Mouse (Mus musculus) ES-E14 (cell line): ENCODE results near the gene Gramd2.
A peak's percentile ranks its signal among the peaks of the same experiment; 100 is the strongest.

ENCODE experiments used
- CHD2 ChIP-seq: IDR thresholded peaks from 2 replicates; pipeline ENCODE4 v1.6.1; 2014; ENCODE audit warnings: mild to moderate bottlenecking, low read depth, low read length, inconsistent platforms
- HCFC1 ChIP-seq: IDR thresholded peaks from 2 replicates; pipeline ENCODE4 v1.6.1; 2012; ENCODE audit warnings: low read length, inconsistent platforms, borderline replicate concordance; ENCODE audit not compliant: insufficient read depth
- MAFK ChIP-seq: IDR thresholded peaks from 2 replicates; pipeline ENCODE4 v1.6.1; 2014; ENCODE audit warnings: mild to moderate bottlenecking, low read depth, low read length, inconsistent platforms; ENCODE audit not compliant: insufficient read depth
- ZC3H11A ChIP-seq: IDR thresholded peaks from 2 replicates; pipeline ENCODE4 v1.6.1; 2012; ENCODE audit warnings: low read depth, mild to moderate bottlenecking, inconsistent platforms, low read length, borderline replicate concordance
- ZNF384 ChIP-seq: IDR thresholded peaks from 2 replicates; pipeline ENCODE4 v1.6.1; 2012; ENCODE audit warnings: low read depth, low read length, inconsistent platforms

- TF ChIP-seq MAFK, result no peak
- no peak for TF ChIP-seq ZNF384
- TF ChIP-seq HCFC1, result no peak
- no peak for TF ChIP-seq ZC3H11A
- TF ChIP-seq CHD2, result peak; percentile 83
Observed at GRCm38 (mm10) chr9:59679678-59680533, at the start of gene Gramd2.
